Mouse (Mus musculus): ENCODE measurements at regions not wholly inside any gene's neighbourhood (a gene's known extent, or its start where the extent isn't known, plus 50 kb on each side); places are given as distances from the start of the nearest gene placed in this dataset.
A peak's percentile ranks its signal among the peaks of the same experiment; 100 is the strongest.

DNA sequence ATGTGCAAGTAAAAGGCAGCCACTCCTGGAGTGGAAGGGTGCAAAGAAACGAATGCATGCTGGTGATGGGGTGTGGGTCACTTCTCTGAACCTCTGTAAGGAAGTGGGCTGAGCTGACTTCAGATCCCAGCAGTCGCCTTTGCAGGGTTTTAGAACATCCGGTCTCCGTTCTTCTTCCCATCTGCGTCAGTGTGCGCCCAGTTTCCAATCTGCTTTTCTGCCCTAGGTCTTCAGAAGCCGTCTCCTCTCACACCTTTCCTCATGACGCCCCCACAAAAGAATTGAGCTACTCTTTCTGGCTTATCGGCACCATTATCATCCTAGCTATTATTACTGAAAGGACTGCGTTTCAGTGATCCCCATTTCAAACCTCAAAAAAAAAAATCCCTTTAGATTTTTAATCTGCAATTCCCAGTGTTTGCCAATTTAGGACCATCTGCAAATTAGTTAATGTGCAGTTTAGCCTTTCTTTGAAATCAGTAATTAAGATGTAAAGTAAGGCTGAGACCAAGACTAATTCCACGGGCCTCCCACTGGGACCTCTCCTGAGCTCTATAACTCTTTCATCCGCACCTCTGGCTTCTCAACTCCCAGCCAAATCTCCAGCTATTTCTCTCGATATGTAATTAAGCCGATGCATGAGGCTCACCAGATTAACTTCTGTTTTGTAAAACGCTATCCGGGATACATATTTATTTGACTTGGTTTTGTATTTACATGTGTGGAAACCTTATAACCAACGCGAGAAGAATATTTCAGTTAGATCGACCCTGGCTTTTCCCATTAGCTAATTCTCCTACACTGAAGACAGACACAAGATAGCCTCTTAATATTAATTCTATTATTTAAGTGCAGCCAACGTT, 185.7 kb upstream of the Ednrb start:
- Histone ChIP-seq H3K4me3 (ENCODE audit: low read length) (no peak overlapping the region), H3K4me1 (ENCODE audit: insufficient read depth, low read length) (0 out of 2 replicates have a peak, but pooled peaks cover 2% of the 10 kb centered on the region), H3K27ac (ENCODE audit: low read length) (no peak overlapping the region), H3K36me3 (ENCODE audit: insufficient read depth, low read length) (no peaks in the 10 kb centered on the region), H3K9me3 (ENCODE audit: low read length) (no peaks in the 10 kb centered on the region), H3K27me3 (ENCODE audit: insufficient read depth, low read length) (0 out of 2 replicates have a peak, but pooled peaks cover 3% of the 10 kb centered on the region), H3K9ac (replicated peaks; ENCODE audit: low read length) (no peak overlapping the region), H3K4me2 (replicated peaks; ENCODE audit: low read depth, low read length) (no peak overlapping the region)
- 40% methylated on average over 20 of the region's 20 CpGs for WGBS
- ATAC-seq (ENCODE audit: low FRiP score, low TSS enrichment): no peak

DNA sequence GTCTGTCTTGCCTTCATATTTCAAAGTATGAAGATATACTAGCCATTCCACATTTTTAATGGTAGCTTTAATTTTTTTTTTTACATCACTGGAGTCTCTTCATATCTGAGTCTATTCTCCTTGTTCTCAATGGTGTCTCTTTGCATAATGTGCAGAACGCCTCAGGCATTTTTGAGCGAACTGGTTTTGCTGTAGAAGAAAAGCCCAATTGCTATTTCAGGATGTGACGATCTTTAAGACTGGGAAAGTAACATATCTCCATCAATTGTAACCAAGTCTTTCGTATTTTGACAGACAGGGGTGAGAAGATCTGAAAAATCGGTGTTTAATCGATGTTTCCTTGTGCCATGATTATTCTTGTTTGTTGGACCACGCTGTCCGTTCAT, 183.7 kb upstream of the Ednrb start:
- Histone ChIP-seq H3K4me3 (ENCODE audit: low read length) (no peak overlapping the region), H3K4me1 (ENCODE audit: insufficient read depth, low read length) (0 out of 2 replicates have a peak, but pooled peaks cover 2% of the 10 kb centered on the region), H3K4me2 (replicated peaks; ENCODE audit: low read depth, low read length) (no peak overlapping the region), H3K27me3 (ENCODE audit: insufficient read depth, low read length) (0 out of 2 replicates have a peak, but pooled peaks cover 3% of the 10 kb centered on the region), H3K9me3 (ENCODE audit: low read length) (no peaks in the 10 kb centered on the region), H3K27ac (ENCODE audit: low read length) (no peak overlapping the region), H3K36me3 (ENCODE audit: insufficient read depth, low read length) (no peaks in the 10 kb centered on the region), H3K9ac (replicated peaks; ENCODE audit: low read length) (no peak overlapping the region)
- WGBS: 91% methylated on average over 8 of the region's 8 CpGs
- no peak for ATAC-seq (ENCODE audit: low FRiP score, low TSS enrichment)

DNA sequence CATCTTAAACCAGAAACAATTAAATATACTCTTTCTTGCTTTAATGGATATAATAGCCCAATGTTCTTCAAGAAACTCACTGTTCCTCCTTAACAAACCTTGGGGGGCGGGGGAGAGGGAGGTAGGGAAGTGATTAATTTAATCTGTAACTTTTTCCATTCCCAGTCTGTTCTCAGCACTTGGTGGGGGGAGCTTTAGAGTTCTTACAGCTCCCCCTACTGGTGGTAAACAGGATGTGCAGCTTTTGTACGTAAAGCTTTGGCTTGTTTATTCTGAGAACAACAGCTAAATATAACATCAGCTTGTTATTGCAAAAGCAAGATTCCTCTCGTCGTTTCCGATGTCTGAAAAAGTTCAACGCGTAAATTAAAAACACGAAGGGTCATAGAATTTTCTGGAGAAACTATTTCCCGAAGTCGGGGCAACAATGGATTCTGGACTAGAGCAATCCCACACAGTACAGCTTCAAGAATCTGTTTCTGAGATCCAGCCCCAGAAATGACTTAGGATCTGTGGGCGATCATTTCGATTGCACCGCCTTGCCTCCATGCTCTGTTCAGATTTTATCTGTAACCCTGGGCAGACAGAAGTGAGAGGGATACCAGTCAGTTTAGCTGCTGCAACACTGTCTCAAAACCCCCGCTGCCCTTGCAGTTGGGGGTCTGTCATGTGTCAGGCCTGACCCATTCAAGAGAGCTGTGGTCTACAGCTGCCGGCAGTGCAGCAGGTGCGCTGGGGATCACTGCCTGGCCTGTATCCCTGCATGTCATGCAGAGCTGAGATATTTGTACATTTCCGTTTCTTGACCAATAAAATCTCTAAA, 183.1 kb upstream of the Ednrb start:
- Histone ChIP-seq H3K27ac (ENCODE audit: low read length) (peak overlapping the region; percentile 9; the same call in 1 of the 2 replicates), H3K27me3 (ENCODE audit: insufficient read depth, low read length) (0 out of 2 replicates have a peak, but pooled peaks cover 3% of the 10 kb centered on the region), H3K4me3 (ENCODE audit: low read length) (no peak overlapping the region), H3K9ac (replicated peaks; ENCODE audit: low read length) (no peak overlapping the region), H3K4me1 (ENCODE audit: insufficient read depth, low read length) (0 out of 2 replicates have a peak, but pooled peaks cover 2% of the 10 kb centered on the region), H3K9me3 (ENCODE audit: low read length) (no peaks in the 10 kb centered on the region), H3K4me2 (replicated peaks; ENCODE audit: low read depth, low read length) (peak overlapping the region; percentile 33; the same call in 1 of the 2 replicates), H3K36me3 (ENCODE audit: insufficient read depth, low read length) (no peaks in the 10 kb centered on the region)
- peak; percentile 84; the same call in 1 of the 2 replicates for ATAC-seq (ENCODE audit: low FRiP score, low TSS enrichment)
- WGBS: 27% methylated on average over 17 of the region's 17 CpGs

DNA sequence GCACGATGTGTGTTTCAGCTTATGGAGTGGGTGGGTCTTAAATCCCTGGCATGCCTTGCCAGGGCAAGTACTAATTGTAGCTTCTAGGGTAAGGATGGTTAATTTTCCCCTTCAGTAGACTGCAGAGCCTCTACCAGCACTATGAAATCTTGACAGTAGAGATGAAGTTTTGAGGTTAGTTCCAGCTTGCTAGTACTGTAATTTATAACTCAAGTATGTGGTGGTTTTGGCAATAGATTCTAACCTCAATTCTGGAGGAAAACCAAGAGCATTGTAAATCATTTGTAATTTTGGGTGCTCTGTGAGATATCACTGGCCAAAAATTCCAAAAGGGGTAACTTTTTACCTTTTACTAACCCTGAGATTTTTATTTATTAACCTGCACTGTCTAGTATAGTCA, 164.3 kb upstream of the Ednrb start:
- WGBS: 76% methylated on average over 1 of the region's 1 CpGs
- no peak overlapping the region for H3K9ac ChIP-seq (replicated peaks; ENCODE audit: low read length)
- H3K9me3 ChIP-seq (ENCODE audit: low read length): no peaks in the 10 kb centered on the region
- ATAC-seq (ENCODE audit: low FRiP score, low TSS enrichment): no peak
- H3K36me3 ChIP-seq (ENCODE audit: insufficient read depth, low read length): no peaks in the 10 kb centered on the region
- no peak overlapping the region for H3K27ac ChIP-seq (ENCODE audit: low read length)
- no peaks in the 10 kb centered on the region for H3K27me3 ChIP-seq (ENCODE audit: insufficient read depth, low read length)
- H3K4me3 ChIP-seq (ENCODE audit: low read length): no peak overlapping the region
- no peak overlapping the region for H3K4me2 ChIP-seq (replicated peaks; ENCODE audit: low read depth, low read length)
- no peaks in the 10 kb centered on the region for H3K4me1 ChIP-seq (ENCODE audit: insufficient read depth, low read length)

DNA sequence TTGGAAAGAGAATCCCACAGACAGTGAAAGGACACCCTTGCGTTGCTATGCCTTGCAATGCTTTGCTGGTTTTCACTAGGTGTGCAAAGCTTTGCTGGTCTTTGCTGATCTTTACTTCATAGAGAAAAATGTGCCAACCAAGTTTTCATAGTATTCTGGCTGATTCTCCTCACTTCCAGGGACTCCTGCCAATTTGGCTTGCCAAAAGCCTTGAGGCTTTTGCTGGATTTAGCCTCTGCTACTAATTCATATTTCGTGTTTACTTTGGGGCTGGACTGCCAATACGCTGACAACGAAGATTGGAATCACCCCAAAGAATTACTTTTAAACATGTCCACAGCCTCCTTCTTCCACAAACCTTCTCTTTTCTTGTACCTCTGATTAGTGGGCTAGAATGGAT, 162.2 kb upstream of the Ednrb start:
- Histone ChIP-seq H3K27ac (ENCODE audit: low read length) (no peak overlapping the region), H3K27me3 (ENCODE audit: insufficient read depth, low read length) (no peaks in the 10 kb centered on the region), H3K4me2 (replicated peaks; ENCODE audit: low read depth, low read length) (no peak overlapping the region), H3K4me1 (ENCODE audit: insufficient read depth, low read length) (no peaks in the 10 kb centered on the region), H3K9me3 (ENCODE audit: low read length) (no peaks in the 10 kb centered on the region), H3K9ac (replicated peaks; ENCODE audit: low read length) (no peak overlapping the region), H3K36me3 (ENCODE audit: insufficient read depth, low read length) (no peaks in the 10 kb centered on the region), H3K4me3 (ENCODE audit: low read length) (no peak overlapping the region)
- ATAC-seq (ENCODE audit: low FRiP score, low TSS enrichment): no peak
- 80% methylated on average over 4 of the region's 4 CpGs for WGBS

DNA sequence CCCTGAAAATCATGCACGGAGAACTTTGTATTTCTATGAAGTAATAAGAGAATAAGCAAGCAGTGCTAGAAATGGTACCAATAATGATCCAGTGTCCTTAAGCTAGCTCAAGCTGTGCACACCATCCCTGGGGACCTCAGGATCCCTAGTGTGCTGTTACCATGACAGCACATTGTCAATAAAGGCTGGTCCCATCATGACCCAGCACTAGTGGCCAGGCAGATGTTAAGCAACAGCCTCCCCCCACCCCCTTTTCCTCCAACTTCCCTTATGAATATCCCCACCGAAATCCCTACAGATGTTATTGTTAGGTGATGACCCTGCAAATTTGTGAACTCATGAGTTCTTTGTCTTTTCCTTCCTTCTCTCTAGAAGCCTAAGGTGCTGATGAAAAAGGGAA, 160.9 kb upstream of the Ednrb start:
- Histone ChIP-seq H3K27me3 (ENCODE audit: insufficient read depth, low read length) (no peaks in the 10 kb centered on the region), H3K4me3 (ENCODE audit: low read length) (no peak overlapping the region), H3K36me3 (ENCODE audit: insufficient read depth, low read length) (no peaks in the 10 kb centered on the region), H3K9me3 (ENCODE audit: low read length) (no peaks in the 10 kb centered on the region), H3K4me2 (replicated peaks; ENCODE audit: low read depth, low read length) (no peak overlapping the region), H3K4me1 (ENCODE audit: insufficient read depth, low read length) (no peaks in the 10 kb centered on the region), H3K27ac (ENCODE audit: low read length) (no peak overlapping the region), H3K9ac (replicated peaks; ENCODE audit: low read length) (no peak overlapping the region)
- no peak for ATAC-seq (ENCODE audit: low FRiP score, low TSS enrichment)
- WGBS: 76% methylated on average over 2 of the region's 2 CpGs

DNA sequence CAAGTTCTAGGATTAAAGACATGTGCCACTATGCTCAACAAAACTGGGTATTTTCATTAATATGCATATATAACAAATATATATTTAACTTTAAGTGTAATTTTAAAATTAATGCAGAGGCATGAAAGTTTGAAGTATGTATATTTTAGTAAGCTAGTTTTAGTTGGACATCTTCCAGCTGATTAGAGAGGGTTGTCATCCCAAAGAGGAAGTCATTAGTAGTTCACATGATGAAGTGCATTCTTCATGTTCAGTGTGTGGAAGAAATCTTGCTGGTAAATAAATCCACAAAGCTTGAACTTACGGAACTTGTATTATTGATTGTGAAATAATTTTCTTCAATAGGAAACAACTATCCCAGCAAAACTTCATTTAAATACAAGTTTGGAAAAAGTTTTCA, 158.2 kb upstream of the Ednrb start:
- no peak overlapping the region for H3K4me3 ChIP-seq (ENCODE audit: low read length)
- H3K36me3 ChIP-seq (ENCODE audit: insufficient read depth, low read length): no peaks in the 10 kb centered on the region
- H3K9ac ChIP-seq (replicated peaks; ENCODE audit: low read length): no peak overlapping the region
- no peak for ATAC-seq (ENCODE audit: low FRiP score, low TSS enrichment)
- no peaks in the 10 kb centered on the region for H3K27me3 ChIP-seq (ENCODE audit: insufficient read depth, low read length)
- H3K4me2 ChIP-seq (replicated peaks; ENCODE audit: low read depth, low read length): no peak overlapping the region
- no peak overlapping the region for H3K27ac ChIP-seq (ENCODE audit: low read length)
- no peaks in the 10 kb centered on the region for H3K4me1 ChIP-seq (ENCODE audit: insufficient read depth, low read length)
- H3K9me3 ChIP-seq (ENCODE audit: low read length): no peaks in the 10 kb centered on the region
- 55% methylated on average over 1 of the region's 1 CpGs for WGBS

DNA sequence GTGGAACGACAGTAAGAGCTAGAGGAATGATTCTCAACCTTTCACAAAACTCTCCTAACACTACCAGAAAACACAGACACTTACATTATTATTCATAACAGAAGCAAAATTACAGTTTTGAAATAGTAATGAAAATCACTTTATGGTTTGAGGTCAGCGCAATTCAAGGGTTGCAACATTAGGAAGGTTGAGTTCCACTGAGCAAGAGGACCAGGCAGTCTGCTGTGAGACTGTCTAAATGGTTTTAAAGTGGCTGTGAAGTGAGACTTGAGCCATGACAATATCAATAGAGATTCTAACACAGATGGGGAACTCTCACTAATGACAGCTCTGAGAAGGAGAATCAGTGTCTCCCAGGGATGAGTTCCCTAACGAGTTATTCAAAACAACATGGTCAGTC, 146.2 kb upstream of the Ednrb start:
- Histone ChIP-seq H3K27me3 (ENCODE audit: insufficient read depth, low read length) (no peaks in the 10 kb centered on the region), H3K36me3 (ENCODE audit: insufficient read depth, low read length) (no peaks in the 10 kb centered on the region), H3K9ac (replicated peaks; ENCODE audit: low read length) (no peak overlapping the region), H3K9me3 (ENCODE audit: low read length) (no peaks in the 10 kb centered on the region), H3K4me2 (replicated peaks; ENCODE audit: low read depth, low read length) (no peak overlapping the region), H3K4me1 (ENCODE audit: insufficient read depth, low read length) (0 out of 2 replicates have a peak, but pooled peaks cover 3% of the 10 kb centered on the region), H3K4me3 (ENCODE audit: low read length) (no peak overlapping the region), H3K27ac (ENCODE audit: low read length) (no peak overlapping the region)
- ATAC-seq (ENCODE audit: low FRiP score, low TSS enrichment): no peak
- WGBS: 86% methylated on average over 3 of the region's 3 CpGs

DNA sequence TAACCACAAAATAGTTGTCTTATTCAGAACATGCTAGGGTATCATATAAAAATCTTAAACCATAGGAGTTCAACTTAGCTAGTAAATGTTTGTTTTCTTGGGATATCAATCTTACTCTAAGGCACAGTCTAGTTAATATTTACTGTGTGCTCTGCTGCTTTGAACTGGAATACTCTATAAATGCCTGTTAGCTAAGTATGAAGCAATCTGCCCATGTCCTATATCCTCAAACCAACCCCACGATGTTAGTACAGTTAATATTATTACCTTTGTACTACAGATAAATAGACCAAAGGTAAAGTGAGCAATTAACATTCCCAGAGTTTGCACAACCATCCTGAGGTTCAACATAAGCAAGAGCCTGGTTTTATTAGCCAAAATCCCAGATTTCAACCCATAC, 145.7 kb upstream of the Ednrb start:
- 55% methylated on average over 1 of the region's 1 CpGs for WGBS

More for the DNA sequence above, 145.7 kb upstream of the Ednrb start:
- Histone ChIP-seq H3K4me1 (ENCODE audit: insufficient read depth, low read length) (0 out of 2 replicates have a peak, but pooled peaks cover 3% of the 10 kb centered on the region), H3K27me3 (ENCODE audit: insufficient read depth, low read length) (no peaks in the 10 kb centered on the region), H3K27ac (ENCODE audit: low read length) (no peak overlapping the region), H3K4me2 (replicated peaks; ENCODE audit: low read depth, low read length) (no peak overlapping the region), H3K4me3 (ENCODE audit: low read length) (no peak overlapping the region), H3K36me3 (ENCODE audit: insufficient read depth, low read length) (no peaks in the 10 kb centered on the region), H3K9ac (replicated peaks; ENCODE audit: low read length) (no peak overlapping the region), H3K9me3 (ENCODE audit: low read length) (no peaks in the 10 kb centered on the region)
- peak; percentile 75; the same call in 1 of the 2 replicates for ATAC-seq (ENCODE audit: low FRiP score, low TSS enrichment)
